Mouse (Mus musculus): ENCODE results near the gene Zfp811. TPM values are rescaled to one million over a fixed set of nuclear protein-coding genes. Genes with fewer than 3 reads are reported as not detected.

Zfp811 gene
- polyA plus RNA-seq, 1 experiment = 0.82 TPM

GRCm38 (mm10) chr17:32810648-32811047 is 917 bp upstream of the Zfp811 start:
- TF ChIP-seq CTCF (IDR thresholded peaks at IDR 0.05; ENCODE audit: low read depth, low read length) (no peak), POLR2A (IDR thresholded peaks at IDR 0.05; ENCODE audit: borderline replicate concordance, low read depth, low read length) (no peak)
- Histone ChIP-seq H3K4me3 (ENCODE audit: insufficient read depth, low read length) (no peak overlapping the region), H3K4me1 (ENCODE audit: control insufficient read depth, insufficient read depth, low read length) (peaks cover 15% of the 10 kb centered on the region), H3K27ac (ENCODE audit: insufficient read depth, low read depth, low read length) (no peak overlapping the region)

DNA sequence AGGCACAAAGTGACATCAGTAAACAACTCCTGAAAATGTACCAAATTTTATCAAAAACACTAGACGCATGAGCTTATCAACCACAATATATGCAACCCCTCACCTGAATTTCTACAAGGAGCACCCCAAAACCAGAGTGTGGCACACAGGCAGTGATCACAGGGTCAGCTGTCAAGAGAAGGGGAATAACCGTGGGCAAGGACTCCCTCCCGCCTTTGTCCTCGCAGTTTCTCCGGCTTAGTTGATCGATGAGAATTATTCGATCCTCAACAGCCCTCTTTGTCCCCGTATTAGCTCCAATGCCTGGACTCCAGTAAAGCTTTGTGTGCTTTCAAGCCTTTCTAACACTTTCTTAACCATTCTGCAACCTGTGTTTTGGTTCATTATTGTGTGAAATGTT is 810 bp downstream of the Zfp811 start:
- peaks cover 15% of the 10 kb centered on the region for H3K4me1 ChIP-seq (ENCODE audit: control insufficient read depth, insufficient read depth, low read length)
- no peak overlapping the region for H3K4me3 ChIP-seq (ENCODE audit: insufficient read depth, low read length)
- TF ChIP-seq CTCF (IDR thresholded peaks at IDR 0.05; ENCODE audit: low read depth, low read length) (no peak), POLR2A (IDR thresholded peaks at IDR 0.05; ENCODE audit: borderline replicate concordance, low read depth, low read length) (no peak)
- no peak overlapping the region for H3K27ac ChIP-seq (ENCODE audit: insufficient read depth, low read depth, low read length)

GRCm38 (mm10) chr17:32789244-32789643 is 20.5 kb downstream of the Zfp811 start:
- H3K27ac ChIP-seq (ENCODE audit: insufficient read depth, low read depth, low read length) = no peak overlapping the region
- no peak for TF ChIP-seq POLR2A (IDR thresholded peaks at IDR 0.05; ENCODE audit: borderline replicate concordance, low read depth, low read length)
- no peak for TF ChIP-seq CTCF (IDR thresholded peaks at IDR 0.05; ENCODE audit: low read depth, low read length)

GRCm38 (mm10) chr17:32788576-32788975 is 21.2 kb downstream of the Zfp811 start:
- Histone ChIP-seq H3K27ac (ENCODE audit: insufficient read depth, low read depth, low read length) (no peak overlapping the region), H3K4me3 (ENCODE audit: insufficient read depth, low read length) (peak overlapping the region; percentile 99; the same call in 1 of the 2 replicates), H3K4me1 (ENCODE audit: control insufficient read depth, insufficient read depth, low read length) (peaks cover 15% of the 10 kb centered on the region)
- TF ChIP-seq CTCF (IDR thresholded peaks at IDR 0.05; ENCODE audit: low read depth, low read length) (no peak), POLR2A (IDR thresholded peaks at IDR 0.05; ENCODE audit: borderline replicate concordance, low read depth, low read length) (no peak)

More at GRCm38 (mm10) chr17:32789244-32789643, 20.5 kb downstream of the Zfp811 start:
- peaks cover 15% of the 10 kb centered on the region for H3K4me1 ChIP-seq (ENCODE audit: control insufficient read depth, insufficient read depth, low read length)
- no peak overlapping the region for H3K4me3 ChIP-seq (ENCODE audit: insufficient read depth, low read length)

- TF ChIP-seq CTCF (IDR thresholded peaks at IDR 0.05; ENCODE audit: low read depth, low read length) (no peak), POLR2A (IDR thresholded peaks at IDR 0.05; ENCODE audit: borderline replicate concordance, low read depth, low read length) (no peak)
- H3K4me3 ChIP-seq (ENCODE audit: insufficient read depth, low read length) = peak within 1 kb of the TSS; percentile 99
- H3K4me1 ChIP-seq (ENCODE audit: control insufficient read depth, insufficient read depth, low read length) = peaks cover 15% of the 10 kb centered on the region
- peak within 1 kb of the TSS; percentile 88 for H3K27ac ChIP-seq (ENCODE audit: insufficient read depth, low read depth, low read length)
Measured at GRCm38 (mm10) chr17:32788094-32788559, 21.6 kb downstream of the Zfp811 start, which contains the start of gene Zfp871. Gene Zfp871 (minus strand): TSS chr17:32788287.

DNA sequence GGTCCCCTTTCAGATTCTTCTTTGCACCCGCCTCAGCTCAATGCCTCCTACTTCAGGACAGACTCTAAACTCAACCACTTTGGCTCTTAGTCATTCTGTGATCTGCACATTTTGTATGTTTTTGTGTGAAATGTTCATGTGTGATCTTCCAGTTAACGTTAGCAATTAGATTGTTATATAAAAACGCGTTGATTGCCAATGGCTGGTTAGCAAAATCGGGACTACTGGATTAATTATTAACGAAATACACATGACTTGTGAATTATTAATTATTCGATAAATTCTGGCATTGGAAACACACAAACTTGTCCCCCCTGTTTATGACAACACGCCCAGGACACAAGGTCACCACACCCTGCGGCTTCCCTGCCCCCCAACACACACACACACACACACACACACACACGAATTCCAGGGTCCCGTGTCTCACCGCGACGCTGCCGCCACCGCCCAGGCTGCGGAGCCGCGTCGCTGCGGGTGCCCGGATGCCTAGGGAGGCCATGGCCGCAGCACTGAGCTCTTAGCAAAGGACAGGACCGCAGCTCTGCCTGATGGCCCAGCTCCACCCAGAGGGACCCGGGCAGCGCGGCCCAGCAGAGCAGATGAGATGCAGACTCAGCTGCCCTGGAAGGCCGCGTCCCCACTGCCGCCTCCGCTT is 22.2 kb downstream of the Zfp811 start:
- Histone ChIP-seq H3K4me3 (ENCODE audit: insufficient read depth, low read length) (peak overlapping the region; percentile 99), H3K27ac (ENCODE audit: insufficient read depth, low read depth, low read length) (peak overlapping the region; percentile 88), H3K4me1 (ENCODE audit: control insufficient read depth, insufficient read depth, low read length) (peaks cover 15% of the 10 kb centered on the region)
- TF ChIP-seq CTCF (IDR thresholded peaks at IDR 0.05; ENCODE audit: low read depth, low read length) = no peak
- no peak for TF ChIP-seq POLR2A (IDR thresholded peaks at IDR 0.05; ENCODE audit: borderline replicate concordance, low read depth, low read length)

GRCm38 (mm10) chr17:32786944-32787343 is 22.8 kb downstream of the Zfp811 start:
- no peak for TF ChIP-seq CTCF (IDR thresholded peaks at IDR 0.05; ENCODE audit: low read depth, low read length)
- TF ChIP-seq POLR2A (IDR thresholded peaks at IDR 0.05; ENCODE audit: borderline replicate concordance, low read depth, low read length) = no peak
- H3K27ac ChIP-seq (ENCODE audit: insufficient read depth, low read depth, low read length) = no peak overlapping the region
- peak overlapping the region; percentile 99 for H3K4me3 ChIP-seq (ENCODE audit: insufficient read depth, low read length)
- H3K4me1 ChIP-seq (ENCODE audit: control insufficient read depth, insufficient read depth, low read length) = peaks cover 15% of the 10 kb centered on the region

GRCm38 (mm10) chr17:32785656-32786055 is 24.1 kb downstream of the Zfp811 start:
- no peak for TF ChIP-seq CTCF (IDR thresholded peaks at IDR 0.05; ENCODE audit: low read depth, low read length)
- TF ChIP-seq POLR2A (IDR thresholded peaks at IDR 0.05; ENCODE audit: borderline replicate concordance, low read depth, low read length) = no peak
- Histone ChIP-seq H3K4me3 (ENCODE audit: insufficient read depth, low read length) (no peak overlapping the region), H3K27ac (ENCODE audit: insufficient read depth, low read depth, low read length) (no peak overlapping the region), H3K4me1 (ENCODE audit: control insufficient read depth, insufficient read depth, low read length) (peaks cover 15% of the 10 kb centered on the region)

- Histone ChIP-seq H3K4me1 (ENCODE audit: control insufficient read depth, insufficient read depth, low read length) (peaks cover 8% of the 10 kb centered on the region), H3K27ac (ENCODE audit: insufficient read depth, low read depth, low read length) (no peak overlapping the region)
- no peak for TF ChIP-seq POLR2A (IDR thresholded peaks at IDR 0.05; ENCODE audit: borderline replicate concordance, low read depth, low read length)
- no peak for TF ChIP-seq CTCF (IDR thresholded peaks at IDR 0.05; ENCODE audit: low read depth, low read length)
Measured at GRCm38 (mm10) chr17:32777564-32777963, 32.2 kb downstream of the Zfp811 start.

GRCm38 (mm10) chr17:32771213-32771612 is 38.5 kb downstream of the Zfp811 start:
- no peak overlapping the region for H3K27ac ChIP-seq (ENCODE audit: insufficient read depth, low read depth, low read length)
- H3K4me1 ChIP-seq (ENCODE audit: control insufficient read depth, insufficient read depth, low read length) = no peaks in the 10 kb centered on the region
- TF ChIP-seq CTCF (IDR thresholded peaks at IDR 0.05; ENCODE audit: low read depth, low read length) = no peak
- no peak overlapping the region for H3K4me3 ChIP-seq (ENCODE audit: insufficient read depth, low read length)

More at GRCm38 (mm10) chr17:32777564-32777963, 32.2 kb downstream of the Zfp811 start:
- no peak overlapping the region for H3K4me3 ChIP-seq (ENCODE audit: insufficient read depth, low read length)

All from bone marrow macrophage, adult 2 months (primary cell).